Mouse (Mus musculus) A20 (cell line): ENCODE data around the gene Plxna1.

Experiments used
- DNase-seq: peaks from one replicate; pipeline ENCODE4 v3.0.0-alpha.2; 2011; ENCODE audit warnings: low read depth, low spot score

The Plxna1 gene

GRCm38 (mm10) chr6:89285116-89285515, 77.3 kb downstream of the Plxna1 start:
- no peak for DNase-seq

- DNase-seq: no peak
Observed at GRCm38 (mm10) chr6:89283095-89283494, 79.3 kb downstream of the Plxna1 start.

- no peak for DNase-seq
Observed at GRCm38 (mm10) chr6:89282626-89283025, 79.8 kb downstream of the Plxna1 start.

- no peak for DNase-seq
Observed at GRCm38 (mm10) chr6:89281492-89282332, 80.7 kb downstream of the Plxna1 start.

GRCm38 (mm10) chr6:89280555-89280954, 81.9 kb downstream of the Plxna1 start:
- DNase-seq: peak; percentile 76

GRCm38 (mm10) chr6:89271731-89272475, 90.5 kb downstream of the Plxna1 start:
- DNase-seq: no peak

GRCm38 (mm10) chr6:89267181-89267580, 95.2 kb downstream of the Plxna1 start:
- no peak for DNase-seq
